Mouse (Mus musculus) large intestine, adult 2 months (tissue): Measurements from ENCODE around the gene Tyrobp. TPM values are rescaled to one million over a fixed set of nuclear protein-coding genes. Genes with fewer than 3 reads are reported as not detected.

Source experiments
- DNase-seq: peaks from one replicate; pipeline ENCODE4 v3.0.0-alpha.2; 2012; ENCODE audit warnings: low read depth, low spot score
- WGBS: fragments of 180-500 bp; shearing (Covaris S2); methylation state at CpG from one replicate; pipeline ENCODE4 v1.1.7; 2018; 5-methylcytosine and 5-hydroxymethylcytosine counted together
- polyA plus RNA-seq: library from polyadenylated mRNA; depleted of rRNA; stranded (reverse); fragments of >200 nt; gene quantifications from 2 replicates; pipeline ENCODE4 v1.2.3, GENCODE M21; 2012

Tyrobp gene
- polyA plus RNA-seq, 1 experiment, result 109 TPM

DNA sequence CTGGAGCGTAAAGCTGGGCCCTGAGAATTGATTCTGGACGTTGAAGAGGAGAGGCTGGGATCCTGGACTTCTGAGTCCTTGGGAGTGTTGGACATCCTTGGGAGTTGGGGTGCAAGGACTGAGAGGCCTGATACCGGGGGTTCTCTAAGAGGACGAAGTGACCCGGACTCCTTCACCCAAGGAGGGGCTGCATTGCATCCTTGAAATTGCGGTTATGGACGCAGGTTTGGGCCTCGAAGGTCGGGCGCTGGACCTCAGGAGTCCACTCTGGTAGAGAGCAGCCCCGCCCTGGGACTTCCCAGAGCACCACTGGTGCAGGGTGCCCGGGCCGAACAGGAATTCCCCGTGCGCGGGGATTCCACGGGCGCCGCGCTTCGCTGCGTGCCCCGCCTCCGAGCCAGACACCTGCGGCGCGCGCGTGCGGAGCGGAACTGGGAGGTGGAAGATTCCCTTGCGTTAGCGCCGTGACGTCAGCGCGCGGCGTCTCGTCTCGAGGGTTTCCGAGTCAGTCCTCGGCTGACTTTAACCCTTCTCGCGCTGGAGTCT, 8.4 kb downstream of the Tyrobp start:
- under 1% methylated on average over 45 of the region's 45 CpGs for WGBS
- peak; percentile 74 for DNase-seq

DNA sequence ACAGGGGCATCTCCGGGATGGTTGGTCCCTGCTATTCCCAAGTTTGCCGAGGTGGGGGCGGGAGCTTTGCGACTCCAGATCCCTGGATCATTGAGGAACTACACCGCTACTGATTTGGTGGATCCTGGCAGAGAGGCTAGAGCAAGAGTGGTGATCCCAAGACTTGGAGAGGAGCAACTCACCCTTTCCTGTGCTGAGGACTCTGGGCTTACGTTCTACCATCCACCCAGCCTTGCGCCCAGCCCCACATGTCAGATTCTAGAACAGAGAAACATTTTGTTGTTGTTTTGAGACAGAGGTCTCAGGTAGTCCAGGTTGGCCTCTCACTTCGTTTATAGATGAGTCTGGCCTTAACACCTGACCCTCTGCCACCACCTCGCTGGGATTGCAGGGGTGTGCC, 9.0 kb downstream of the Tyrobp start:
- WGBS, result 5% methylated on average over 9 of the region's 9 CpGs

DNA sequence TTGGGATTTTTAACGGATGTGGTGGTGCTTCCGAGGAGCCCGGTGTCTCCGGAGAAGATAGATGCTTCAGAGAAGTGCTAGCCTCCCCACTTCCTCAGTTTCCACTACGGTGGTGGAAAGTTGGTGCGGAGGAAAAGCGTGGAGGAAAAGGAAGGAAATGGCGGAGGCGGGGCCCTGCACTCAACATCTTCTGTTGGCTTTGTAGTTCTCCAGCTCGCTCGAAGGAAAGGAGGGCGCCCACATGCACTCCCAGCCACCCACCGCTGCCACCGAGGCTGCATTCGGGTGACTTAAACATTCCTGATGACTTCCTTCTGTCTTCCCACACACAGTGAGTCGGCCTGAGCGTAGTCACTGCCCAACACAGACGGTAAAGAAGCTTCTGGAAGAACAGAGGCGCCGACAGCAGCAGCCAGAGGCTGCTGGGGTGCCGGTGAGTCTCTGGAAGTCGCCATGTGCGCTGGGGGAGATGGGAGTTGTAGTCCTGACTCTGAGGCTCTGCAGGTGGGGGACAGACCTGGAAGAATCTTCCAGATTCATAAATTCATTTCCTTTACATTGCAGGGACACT, 9.6 kb downstream of the Tyrobp start:
- 35% methylated on average over 23 of the region's 23 CpGs for WGBS
- DNase-seq, result no peak

More for the DNA sequence above, 9.0 kb downstream of the Tyrobp start:
- DNase-seq, result no peak

DNA sequence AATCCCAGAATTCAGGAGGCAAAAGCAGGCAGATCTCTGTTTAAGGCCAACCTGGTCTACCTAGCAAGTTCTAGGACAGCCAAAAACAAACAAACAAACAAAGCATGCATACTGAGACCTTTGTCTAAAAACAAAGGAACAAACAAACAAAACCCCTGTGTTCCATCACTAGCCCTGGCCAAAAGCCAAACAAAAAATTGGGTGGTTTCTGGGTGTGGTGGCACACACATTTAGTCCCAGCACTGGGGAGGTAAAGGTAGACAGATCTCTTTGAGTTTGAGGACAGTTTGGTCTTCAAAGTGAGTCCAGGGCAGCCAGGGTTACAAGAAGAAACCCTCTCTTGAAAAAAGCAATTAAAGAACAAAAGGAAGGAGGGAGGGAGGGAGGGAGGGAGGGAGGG, 15.8 kb downstream of the Tyrobp start:
- DNase-seq, result no peak

DNA sequence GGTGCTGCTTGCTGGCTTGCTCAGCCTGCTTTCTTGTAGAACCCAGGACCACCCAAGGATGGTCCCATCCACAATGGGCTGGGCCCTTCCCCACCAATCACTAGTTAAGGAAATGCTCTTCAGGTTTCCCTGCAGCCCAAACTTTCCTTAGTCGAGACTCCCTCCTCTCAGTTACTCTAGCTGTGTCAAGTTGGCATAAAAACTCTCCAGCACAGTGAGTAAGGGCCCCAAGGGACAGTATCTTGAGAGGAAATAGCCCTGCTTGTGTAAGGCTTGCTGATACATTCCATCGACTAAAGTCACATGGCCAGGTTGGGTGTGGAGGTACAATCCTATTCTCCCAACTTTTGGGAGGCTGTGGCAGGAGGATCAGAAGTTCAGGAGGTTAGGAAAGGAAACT, 16.6 kb downstream of the Tyrobp start:
- 26% methylated on average over 2 of the region's 2 CpGs for WGBS
- no peak for DNase-seq

DNA sequence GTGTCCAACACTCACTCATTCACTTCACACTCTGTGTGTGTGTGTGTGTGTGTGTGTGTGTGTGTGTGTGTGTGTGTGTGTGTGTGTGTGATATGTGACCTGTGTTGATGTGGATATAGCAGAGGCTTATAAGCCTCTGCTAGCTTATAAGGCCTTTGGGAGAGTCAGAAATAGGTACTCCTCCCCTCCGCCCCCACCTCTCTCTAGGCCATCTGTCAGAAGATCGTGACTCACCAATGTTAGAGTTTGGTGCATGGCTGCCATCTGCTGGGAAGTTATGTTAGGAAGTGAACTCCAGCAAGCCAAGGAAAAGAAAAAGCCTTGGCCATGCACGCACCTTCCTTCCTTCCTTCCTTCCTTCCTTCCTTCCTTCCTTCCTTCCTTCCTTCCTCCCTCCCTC, 18.2 kb downstream of the Tyrobp start:
- 8% methylated on average over 3 of the region's 3 CpGs for WGBS
- DNase-seq, result no peak

DNA sequence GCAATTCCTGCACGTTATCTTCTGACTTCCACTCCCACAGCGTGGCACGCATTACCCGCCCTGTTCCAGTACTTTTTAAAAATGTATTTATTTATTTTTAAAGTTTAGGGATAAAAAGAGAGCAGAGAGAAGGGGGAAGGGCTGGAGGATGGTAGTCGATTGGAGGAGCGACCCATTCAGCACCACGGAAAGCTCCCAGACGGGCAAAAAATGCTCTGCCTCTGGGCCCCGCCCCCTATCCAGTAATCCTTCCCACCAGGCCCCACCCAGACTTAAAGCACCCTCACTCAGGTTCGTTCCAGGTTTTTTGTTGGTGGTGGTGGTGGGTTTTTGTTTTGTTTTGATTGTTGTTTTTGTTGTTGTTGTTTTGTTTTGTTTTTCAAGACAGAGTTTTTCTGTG, 20.7 kb downstream of the Tyrobp start:
- DNase-seq, result no peak
- 4% methylated on average over 10 of the region's 10 CpGs for WGBS

DNA sequence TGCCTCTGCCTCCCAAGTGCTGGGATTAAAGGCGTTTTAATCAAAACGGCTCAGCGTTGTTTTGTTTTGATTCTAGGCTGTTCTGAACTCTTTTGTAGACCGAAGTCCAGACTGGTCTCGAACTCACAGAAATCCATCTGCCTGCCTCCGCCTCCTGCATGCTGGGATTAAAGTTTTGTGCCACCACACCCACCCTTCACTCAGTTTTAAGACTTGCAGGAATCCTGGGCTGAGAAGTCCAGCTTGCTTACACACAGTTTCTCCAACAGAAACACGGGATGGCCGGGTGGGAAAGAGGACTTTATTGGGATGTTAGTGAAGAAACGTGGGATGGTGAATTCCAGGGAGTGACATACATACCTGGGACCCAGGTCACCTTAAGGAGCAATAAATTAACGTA, 21.1 kb downstream of the Tyrobp start:
- DNase-seq, result no peak
- WGBS, result 64% methylated on average over 10 of the region's 10 CpGs

DNA sequence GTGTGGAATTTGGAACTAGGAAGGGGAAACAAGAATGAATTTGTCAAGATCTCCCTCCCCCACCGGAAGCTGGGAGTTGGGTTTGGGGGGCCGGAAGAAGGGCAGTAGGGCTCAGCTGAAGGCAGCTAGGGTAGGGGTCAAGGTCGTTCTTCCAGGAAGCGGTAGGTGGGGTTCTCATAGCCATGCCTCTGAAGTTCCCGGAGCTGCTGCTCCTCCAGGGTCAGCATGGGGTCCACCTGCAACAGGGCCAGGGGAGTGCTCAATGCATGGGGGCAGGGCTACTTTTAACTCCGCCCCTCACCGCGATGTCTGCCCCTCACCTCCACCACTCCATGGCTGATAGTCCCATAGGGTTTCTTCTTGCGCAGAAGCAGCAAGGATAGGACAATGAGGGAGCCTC, 21.6 kb downstream of the Tyrobp start:
- 46% methylated on average over 9 of the region's 9 CpGs for WGBS
- DNase-seq, result no peak

DNA sequence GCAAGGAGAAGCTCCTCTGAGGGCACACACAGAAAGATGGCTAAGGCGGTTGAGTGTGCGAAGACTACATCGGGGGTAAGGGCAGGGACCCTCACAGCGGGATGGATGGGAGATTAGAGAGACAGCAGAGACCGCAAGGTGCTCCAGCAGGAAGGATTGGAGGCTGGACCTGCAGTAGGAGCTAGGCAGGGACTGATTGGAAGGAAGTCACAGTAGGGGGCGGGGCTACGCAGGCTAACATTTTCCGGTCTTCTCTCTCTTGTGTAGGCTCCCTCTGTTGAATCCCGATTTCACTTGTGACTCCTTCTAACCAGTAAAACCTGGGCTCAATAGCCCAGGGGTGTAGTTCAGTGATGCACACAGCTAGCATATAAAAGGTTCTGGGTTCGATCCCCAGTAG, 23.3 kb downstream of the Tyrobp start:
- no peak for DNase-seq

DNA sequence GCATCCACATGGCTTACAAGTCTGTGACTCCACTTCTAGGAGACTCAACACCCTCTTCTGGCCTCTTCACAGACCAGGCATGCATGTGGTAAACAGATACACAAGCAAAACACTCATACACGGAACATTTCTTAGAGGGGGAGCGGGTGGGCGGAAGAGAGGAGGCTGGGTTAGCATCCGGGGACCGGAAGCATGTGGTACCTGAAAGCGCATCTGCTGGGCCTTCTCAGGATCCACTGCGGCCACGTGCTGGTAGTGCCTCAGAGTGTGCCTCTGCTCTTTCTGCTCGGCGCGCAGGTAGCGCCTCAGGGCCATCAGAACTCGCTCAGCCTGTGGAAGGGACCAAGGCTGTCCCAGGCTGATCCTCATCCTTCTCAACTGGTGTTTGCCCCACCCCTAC, 26.2 kb downstream of the Tyrobp start:
- 77% methylated on average over 13 of the region's 13 CpGs for WGBS
- no peak for DNase-seq

More for the DNA sequence above, 23.3 kb downstream of the Tyrobp start:
- 27% methylated on average over 10 of the region's 10 CpGs for WGBS

DNA sequence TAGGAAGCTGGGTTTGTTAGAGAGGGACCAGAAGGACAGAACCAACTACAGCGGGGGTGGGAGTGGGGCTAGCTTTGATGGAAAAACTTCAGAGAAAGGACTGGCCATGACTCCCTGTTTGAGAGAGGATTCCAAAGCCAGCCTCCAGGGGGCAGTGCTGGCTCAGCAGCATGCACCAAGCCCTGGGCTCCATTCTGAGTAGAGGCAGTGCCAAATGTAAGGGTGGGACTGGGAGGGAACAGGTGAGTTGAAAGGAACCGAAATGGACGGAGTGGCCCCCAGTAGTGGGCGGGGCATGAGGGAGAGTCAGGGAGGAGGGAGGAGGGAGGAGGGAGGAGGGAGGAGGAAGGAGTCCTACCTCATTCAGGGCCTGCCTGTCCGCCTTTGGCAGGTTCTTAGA, 27.1 kb downstream of the Tyrobp start:
- WGBS, result 16% methylated on average over 4 of the region's 5 CpGs
- no peak for DNase-seq

DNA sequence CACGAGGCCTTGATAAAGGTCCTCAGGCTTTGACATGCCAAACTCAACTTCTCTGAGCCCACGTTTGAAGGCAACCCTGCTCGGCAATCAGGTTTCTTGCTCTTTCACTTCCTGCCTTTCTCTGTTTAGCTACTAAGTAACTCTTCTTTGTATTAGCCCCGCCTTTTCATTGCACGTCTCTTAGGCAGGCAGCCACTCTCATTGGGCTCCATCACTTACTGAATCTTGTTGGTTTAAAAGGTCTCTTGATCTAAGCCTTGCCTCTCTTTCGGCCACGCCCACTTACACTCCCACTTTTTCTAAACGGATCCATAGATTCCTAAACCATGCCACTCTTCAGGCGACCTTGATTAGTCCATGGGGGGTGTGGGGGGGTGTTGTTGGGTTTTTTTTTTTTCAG, 30.1 kb downstream of the Tyrobp start:
- 23% methylated on average over 9 of the region's 9 CpGs for WGBS
- DNase-seq, result no peak

DNA sequence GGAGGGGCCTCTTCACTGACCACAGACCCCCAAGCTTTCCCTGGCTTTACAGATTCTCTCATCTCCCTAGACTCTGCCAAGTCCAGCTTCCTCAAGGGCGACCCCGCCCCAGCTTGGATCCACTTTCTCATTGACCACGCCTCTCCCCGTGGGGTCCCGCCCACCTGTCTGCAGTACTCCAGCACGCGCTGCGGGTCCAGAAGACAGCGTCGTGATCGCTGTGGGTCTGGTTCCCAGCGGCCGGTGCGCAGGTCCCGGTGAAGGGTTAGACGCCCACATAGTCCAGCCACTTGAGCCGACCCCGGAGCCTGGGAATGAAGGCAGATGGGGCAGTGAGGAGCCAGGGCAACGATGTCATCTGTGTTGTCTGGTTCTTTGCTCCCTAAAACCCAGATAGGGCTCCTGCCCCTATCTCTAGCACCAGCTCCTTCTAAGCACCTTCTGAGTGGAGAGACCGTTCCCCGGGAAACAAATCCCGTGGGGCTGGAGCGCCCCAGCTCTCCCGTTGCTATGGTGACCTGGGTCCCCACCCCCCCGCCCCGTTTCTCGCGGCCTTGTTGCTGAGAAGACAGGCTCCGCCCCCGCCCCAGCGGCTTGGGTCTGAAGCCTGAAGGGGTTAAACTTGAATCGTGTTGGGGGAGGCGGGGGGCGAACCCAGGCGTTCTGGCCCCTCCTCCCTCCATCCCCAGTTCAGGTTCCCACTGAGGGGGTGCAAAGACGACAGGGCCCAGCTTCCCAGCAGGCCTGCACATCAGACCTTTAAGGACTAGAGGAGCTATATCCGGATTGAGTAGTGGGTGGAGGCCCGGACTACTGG, 30.8 kb downstream of the Tyrobp start:
- whole genome bisulfite sequencing, result 3% methylated on average over 38 of the region's 38 CpGs
- DNase-seq, result no peak

DNA sequence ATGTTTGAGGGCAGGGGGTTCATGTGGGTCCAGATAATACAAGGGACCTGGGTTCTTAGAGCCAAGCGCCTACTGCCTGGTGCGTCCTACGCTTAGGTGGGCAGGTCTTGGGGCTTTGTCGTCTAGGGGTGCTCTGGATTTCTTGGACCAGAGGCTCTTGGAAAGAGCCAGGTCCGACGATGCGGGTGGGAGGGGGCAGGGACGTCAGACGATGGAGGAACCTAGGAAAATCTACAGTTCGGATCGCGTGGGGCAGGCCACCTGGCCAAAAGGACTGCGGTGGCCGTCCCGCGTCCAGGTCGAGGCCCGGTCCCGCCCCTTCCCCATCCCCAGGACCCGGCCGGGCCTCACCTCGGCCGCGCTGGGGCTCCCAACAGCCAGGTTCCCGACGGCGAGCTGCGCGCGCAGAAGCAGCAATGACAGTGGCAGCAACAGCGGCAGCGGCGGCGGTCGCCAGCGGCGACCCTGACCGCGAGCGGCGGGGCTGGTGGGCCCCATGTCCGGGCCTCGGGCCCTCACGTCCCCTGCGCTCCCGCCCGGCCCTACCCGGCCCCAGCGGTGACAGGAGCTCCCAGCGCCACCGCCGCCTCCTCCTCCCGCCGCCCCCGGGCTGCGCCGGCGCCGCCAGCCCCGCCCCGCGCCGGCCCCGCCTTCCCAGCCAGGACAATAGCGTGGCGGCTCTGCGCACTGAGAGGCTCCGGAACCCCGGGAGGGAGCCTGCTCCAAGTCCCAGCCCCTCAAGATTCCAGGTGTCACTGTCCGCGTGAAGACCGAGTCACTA, 31.6 kb downstream of the Tyrobp start, which contains the start of gene Aplp1:
Gene Aplp1 (minus strand): TSS at position 565 of the 781 bp plus-strand sequence.
- no peak for DNase-seq
- 2% methylated on average over 71 of the region's 72 CpGs for WGBS

DNA sequence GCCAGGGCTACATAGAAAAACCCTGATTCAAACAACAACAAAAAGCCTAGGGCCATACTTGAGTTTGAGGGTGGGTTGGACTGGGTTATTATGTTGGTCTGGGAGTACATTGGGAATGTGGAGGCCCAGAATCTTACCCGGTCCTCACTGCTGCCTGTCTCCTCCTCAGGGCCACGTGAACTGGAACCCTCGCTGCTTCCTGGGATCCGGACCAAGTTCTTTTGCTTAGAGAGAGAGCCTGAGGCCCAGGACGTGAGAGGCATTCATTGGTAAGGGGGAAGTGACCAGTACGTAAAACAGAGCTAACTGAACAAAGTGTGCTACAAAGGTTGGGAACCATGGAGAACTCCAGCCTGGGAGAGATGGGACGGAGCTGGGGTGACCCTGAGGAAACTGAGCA, 36.7 kb downstream of the Tyrobp start:
- DNase-seq, result no peak
- 74% methylated on average over 7 of the region's 7 CpGs for WGBS

DNA sequence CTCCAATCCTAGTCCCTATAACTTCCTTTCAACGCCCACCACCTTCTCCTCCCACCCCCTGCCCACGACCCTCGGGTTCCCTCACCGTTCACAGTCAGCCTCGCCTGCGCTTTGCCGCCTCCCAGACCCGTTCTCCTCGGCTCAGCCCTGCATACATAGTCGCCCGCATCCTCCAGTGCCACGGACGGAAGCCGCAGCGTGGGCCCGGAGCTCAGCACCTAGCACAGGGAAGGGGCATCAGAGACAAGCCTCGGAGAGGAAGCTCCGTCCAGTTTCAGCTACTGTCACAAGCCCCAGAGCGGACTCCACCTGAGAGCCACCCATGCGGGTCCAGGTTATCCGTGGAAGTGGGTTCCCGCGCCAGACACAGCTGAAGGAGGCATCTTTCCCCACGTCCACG, 39.8 kb downstream of the Tyrobp start:
- WGBS, result 20% methylated on average over 25 of the region's 25 CpGs
- no peak for DNase-seq

DNA sequence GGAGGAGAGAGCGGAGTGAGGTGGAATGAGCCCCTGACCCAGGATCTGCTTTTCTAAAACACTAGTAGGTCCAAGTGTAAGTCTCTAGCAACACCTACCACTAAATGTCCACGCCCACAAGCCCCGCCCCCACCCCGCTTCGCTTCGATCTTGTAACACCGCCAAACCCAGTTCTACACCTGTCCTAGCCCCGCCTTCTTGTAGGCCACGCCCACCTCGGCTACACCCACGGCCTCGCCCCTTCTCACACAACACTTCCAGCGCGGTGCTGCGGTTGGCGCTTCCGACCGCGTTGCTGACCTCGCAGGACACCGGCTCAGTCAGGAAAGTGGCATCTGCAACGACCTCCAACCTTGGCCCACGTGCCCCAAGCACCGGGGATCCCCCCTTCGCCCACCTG, 40.2 kb downstream of the Tyrobp start:
- WGBS, result 3% methylated on average over 25 of the region's 25 CpGs

DNA sequence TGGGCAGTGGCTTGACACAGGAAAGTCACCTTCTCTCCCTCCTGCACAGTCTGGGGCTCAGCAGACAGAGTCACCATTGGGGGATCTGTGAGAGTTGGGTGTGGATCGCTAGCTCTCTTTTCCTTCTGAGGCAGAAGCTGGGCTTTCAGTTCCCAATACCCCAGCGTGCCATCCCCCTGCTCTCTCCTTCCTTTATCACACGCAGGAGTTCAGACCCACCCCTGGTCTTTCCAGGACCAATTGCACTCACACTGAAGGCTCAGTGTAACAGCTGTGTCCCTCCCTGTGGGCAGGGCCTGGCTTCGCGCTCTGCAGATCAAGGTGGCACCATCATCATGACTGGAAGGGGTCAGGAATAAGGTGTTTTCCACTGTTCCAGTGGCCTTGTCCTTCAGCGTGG, 40.7 kb downstream of the Tyrobp start:
- no peak for DNase-seq
- 6% methylated on average over 6 of the region's 6 CpGs for WGBS

More for the DNA sequence above, 40.2 kb downstream of the Tyrobp start:
- no peak for DNase-seq

DNA sequence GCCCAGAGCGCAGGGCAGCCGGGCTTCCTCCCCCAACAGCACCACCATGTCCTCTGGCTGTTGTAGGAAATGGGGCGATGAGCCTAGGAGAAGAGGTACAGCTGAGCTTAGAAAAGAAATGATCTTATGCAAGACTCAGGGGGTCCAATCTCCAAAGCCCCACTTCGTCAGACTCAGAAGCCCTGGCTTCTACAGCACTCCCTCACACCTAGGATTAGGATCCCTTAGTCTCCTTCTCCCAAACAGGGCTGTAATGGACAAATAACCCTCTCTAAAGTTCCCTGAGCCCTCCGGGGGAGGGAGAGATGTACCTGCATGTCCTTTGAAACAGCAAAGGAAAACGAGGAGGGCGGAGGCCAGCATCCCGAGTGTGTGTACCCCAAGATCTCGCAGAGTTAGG, 42.9 kb downstream of the Tyrobp start:
- 6% methylated on average over 9 of the region's 9 CpGs for WGBS
- no peak for DNase-seq
